Mouse (Mus musculus): ENCODE results near the gene Otub2. TPM values are rescaled to one million over a fixed set of nuclear protein-coding genes. Genes with fewer than 3 reads are reported as not detected.
"Not testable (repeated sequence)": the region's sequence is repeated elsewhere in the genome, so short reads cannot be mapped to it uniquely, and the experiment has no call there.

Gene Otub2
- polyA plus RNA-seq, 1 experiment from 2014 or later: 6.1 TPM

DNA sequence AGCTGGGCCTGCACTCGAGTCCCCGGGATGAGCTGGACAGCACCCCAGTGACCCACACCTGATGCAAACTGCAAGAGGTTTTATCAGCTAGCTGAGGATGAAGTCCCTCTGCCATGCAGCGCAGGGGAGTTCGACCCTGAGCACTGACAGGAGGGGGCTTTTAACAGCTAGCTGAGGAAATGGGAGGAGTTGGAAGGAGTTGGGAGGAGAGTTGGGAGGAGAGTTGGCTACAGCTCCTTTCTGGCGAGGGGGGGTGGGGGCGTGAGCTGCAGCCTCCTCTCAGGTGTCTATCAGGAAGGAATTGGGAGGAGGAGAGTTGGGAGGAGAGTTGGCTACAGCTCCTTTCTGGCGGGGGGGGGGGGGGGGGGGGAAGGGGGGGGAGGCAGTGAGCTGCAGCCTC lies 55.8 kb downstream of the Otub2 start:
- not testable (repeated sequence) for H3K4me1 ChIP-seq (ENCODE audit: control insufficient read depth, insufficient read depth, low read length); H3K9ac ChIP-seq (ENCODE audit: low read depth, low read length); H3K27ac ChIP-seq (ENCODE audit: low read depth, low read length); ATAC-seq (ENCODE audit: low FRiP score, low TSS enrichment); H3K4me3 ChIP-seq (ENCODE audit: low read length); H3K27me3 ChIP-seq (ENCODE audit: control insufficient read depth, insufficient read depth, low read length); H3K4me2 ChIP-seq (replicated peaks; ENCODE audit: low read depth, low read length); H3K9me3 ChIP-seq (ENCODE audit: control insufficient read depth, low read length); H3K36me3 ChIP-seq (ENCODE audit: control insufficient read depth, insufficient read depth, low read length)
- 22% methylated on average over 6 of the region's 7 CpGs for WGBS

DNA sequence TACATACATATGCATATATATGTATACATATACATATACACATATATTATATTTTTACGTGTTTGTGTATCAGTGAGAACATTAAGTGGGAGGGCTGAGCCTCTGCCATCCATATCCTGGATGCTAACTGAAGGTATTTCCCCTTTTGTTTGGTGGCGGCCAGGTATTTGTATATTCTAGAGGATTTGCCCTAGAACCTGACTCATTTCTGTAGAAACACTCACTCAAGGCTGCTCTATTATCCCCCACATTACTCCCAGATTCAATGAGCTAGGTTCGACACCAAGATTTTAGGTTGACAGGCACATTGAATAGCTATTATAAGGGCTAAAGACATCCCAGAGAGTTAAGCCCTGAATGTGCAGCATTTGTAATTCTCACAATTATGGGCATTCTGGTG lies 56.6 kb downstream of the Otub2 start:
- H3K4me3 ChIP-seq (ENCODE audit: low read length): no peak overlapping the region
- WGBS: 84% methylated on average over 3 of the region's 3 CpGs
- no peak for ATAC-seq (ENCODE audit: low FRiP score, low TSS enrichment)
- H3K27ac ChIP-seq (ENCODE audit: low read depth, low read length): no peak overlapping the region
- H3K9ac ChIP-seq (ENCODE audit: low read depth, low read length): no peak overlapping the region
- no peaks in the 10 kb centered on the region for H3K36me3 ChIP-seq (ENCODE audit: control insufficient read depth, insufficient read depth, low read length)
- no peak overlapping the region for H3K4me2 ChIP-seq (replicated peaks; ENCODE audit: low read depth, low read length)
- no peaks in the 10 kb centered on the region for H3K9me3 ChIP-seq (ENCODE audit: control insufficient read depth, low read length)
- no peaks in the 10 kb centered on the region for H3K27me3 ChIP-seq (ENCODE audit: control insufficient read depth, insufficient read depth, low read length)
- H3K4me1 ChIP-seq (ENCODE audit: control insufficient read depth, insufficient read depth, low read length): no peaks in the 10 kb centered on the region

DNA sequence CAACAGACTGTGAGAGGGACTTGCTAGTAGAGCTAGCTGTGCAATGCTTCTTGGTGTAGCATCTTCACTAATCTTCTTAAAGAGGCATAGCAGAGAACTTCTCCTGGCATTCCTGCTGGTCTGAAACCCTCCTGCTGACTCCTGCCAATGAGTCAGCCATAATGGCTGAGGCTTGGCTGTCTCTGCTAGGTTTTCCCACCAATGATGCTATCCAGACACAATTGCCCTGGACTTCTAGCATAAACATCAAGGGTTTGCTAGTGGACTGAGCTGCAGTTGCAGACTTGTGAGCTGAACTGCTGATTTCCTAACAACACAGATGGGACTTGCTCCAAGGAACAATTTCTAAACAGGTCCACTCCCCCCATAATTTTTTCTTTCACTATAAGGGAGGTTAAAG lies 64.9 kb downstream of the Otub2 start:
- H3K27ac ChIP-seq (ENCODE audit: low read depth, low read length): no peak overlapping the region

More for the DNA sequence above, 64.9 kb downstream of the Otub2 start:
- no peak overlapping the region for H3K4me3 ChIP-seq (ENCODE audit: low read length)
- H3K4me1 ChIP-seq (ENCODE audit: control insufficient read depth, insufficient read depth, low read length): no peaks in the 10 kb centered on the region
- H3K9ac ChIP-seq (ENCODE audit: low read depth, low read length): no peak overlapping the region
- no peaks in the 10 kb centered on the region for H3K27me3 ChIP-seq (ENCODE audit: control insufficient read depth, insufficient read depth, low read length)
- no peak for ATAC-seq (ENCODE audit: low FRiP score, low TSS enrichment)
- H3K9me3 ChIP-seq (ENCODE audit: control insufficient read depth, low read length): no peaks in the 10 kb centered on the region
- no peak overlapping the region for H3K4me2 ChIP-seq (replicated peaks; ENCODE audit: low read depth, low read length)
- H3K36me3 ChIP-seq (ENCODE audit: control insufficient read depth, insufficient read depth, low read length): no peaks in the 10 kb centered on the region

Other genes with a start within 250 kb of the Otub2 start
- gene Prima1, start 146.5 kb upstream of the Otub2 start, polyA plus RNA-seq (2014; fragmentation: Nextera tagmentation; extraction: Ambion mirVana): 0.21 and 0.49 TPM in 2 replicates
- not detected in 2 replicates for gene Fam181a, start 77.7 kb upstream of the Otub2 start, polyA plus RNA-seq (2014; fragmentation: Nextera tagmentation; extraction: Ambion mirVana)
- 1.0 and 1.2 TPM in 2 replicates for gene Asb2, start 32.7 kb upstream of the Otub2 start, polyA plus RNA-seq (2014; fragmentation: Nextera tagmentation; extraction: Ambion mirVana)
- gene 9330161L09Rik, start 19.1 kb downstream of the Otub2 start, polyA plus RNA-seq (2014; fragmentation: Nextera tagmentation; extraction: Ambion mirVana): 0.22 and 0.26 TPM in 2 replicates
- 73.9 and 93.9 TPM in 2 replicates for gene Ddx24, start 37.1 kb downstream of the Otub2 start, polyA plus RNA-seq (2014; fragmentation: Nextera tagmentation; extraction: Ambion mirVana)
- 22.3 and 22.5 TPM in 2 replicates for gene Ifi27, start 45.5 kb downstream of the Otub2 start, polyA plus RNA-seq (2014; fragmentation: Nextera tagmentation; extraction: Ambion mirVana)
- 5.9 and 8.0 TPM in 2 replicates for gene Ifi27l2a, start 55.0 kb downstream of the Otub2 start, polyA plus RNA-seq (2014; fragmentation: Nextera tagmentation; extraction: Ambion mirVana)
- gene Ifi27l2b, start 68.5 kb downstream of the Otub2 start, polyA plus RNA-seq (2014; fragmentation: Nextera tagmentation; extraction: Ambion mirVana): not detected in 2 replicates
- gene Ppp4r4, start 143.6 kb downstream of the Otub2 start, polyA plus RNA-seq (2014; fragmentation: Nextera tagmentation; extraction: Ambion mirVana): 1.2 and 2.0 TPM in 2 replicates
- not detected in 2 replicates for gene Serpina10, start 242.8 kb downstream of the Otub2 start, polyA plus RNA-seq (2014; fragmentation: Nextera tagmentation; extraction: Ambion mirVana)